Mouse (Mus musculus): Measurements from ENCODE around the gene Snap47.
"Not testable (repeated sequence)": the region's sequence is repeated elsewhere in the genome, so short reads cannot be mapped to it uniquely, and the experiment has no call there.

Snap47 gene

GRCm38 (mm10) chr11:59367955-59368354 is 83.0 kb downstream of the Snap47 start:
- not testable (repeated sequence) for DNase-seq (ENCODE audit: low spot score)

- no peak for DNase-seq (ENCODE audit: low spot score)
Measured at GRCm38 (mm10) chr11:59366633-59367032, 84.4 kb downstream of the Snap47 start.

GRCm38 (mm10) chr11:59366031-59366430 is 85.0 kb downstream of the Snap47 start:
- DNase-seq (ENCODE audit: low spot score) = no peak

- no peak for DNase-seq (ENCODE audit: low spot score)
Measured at GRCm38 (mm10) chr11:59364417-59364816, 86.6 kb downstream of the Snap47 start.

- DNase-seq (ENCODE audit: low spot score) = no peak
Measured at GRCm38 (mm10) chr11:59364007-59364406, 87.0 kb downstream of the Snap47 start.

- no peak for DNase-seq (ENCODE audit: low spot score)
Measured at GRCm38 (mm10) chr11:59361291-59361690, 89.7 kb downstream of the Snap47 start.
